Mouse (Mus musculus) neural tube, embryonic 15.5 days (tissue): ENCODE measurements around the gene Plin3. TPM values are rescaled to one million over a fixed set of nuclear protein-coding genes. Genes with fewer than 3 reads are reported as not detected.

Source experiments
- ATAC-seq: fragments of 200-750 bp; cut with Nextera tagmentation; 2 replicates; pipeline ENCODE4 v1.8.0; 2017; ENCODE audit warnings: mild to moderate bottlenecking, moderate TSS enrichment, moderate library complexity; ENCODE audit not compliant: low FRiP score
- H3K27ac ChIP-seq: fragments of 300-500 bp; sonication (generic); replicated peaks from 2 replicates; pipeline ENCODE4 v1.5.1; 2015; ENCODE audit warnings: mild to moderate bottlenecking, inconsistent platforms
- H3K27me3 ChIP-seq: fragments of 300-500 bp; sonication (generic); replicated peaks from 2 replicates; pipeline ENCODE4 v1.6.1; 2015; ENCODE audit warnings: inconsistent platforms
- H3K36me3 ChIP-seq: fragments of 300-500 bp; sonication (generic); 2 replicates; pipeline ENCODE4 v1.6.1; 2015; ENCODE audit warnings: inconsistent platforms
- H3K4me1 ChIP-seq: fragments of 300-500 bp; sonication (generic); 2 replicates; pipeline ENCODE4 v1.6.1; 2015; ENCODE audit warnings: inconsistent platforms
- H3K4me2 ChIP-seq: fragments of 300-500 bp; sonication (generic); 2 replicates; pipeline ENCODE4 v1.6.1; 2015; ENCODE audit warnings: inconsistent platforms, mild to moderate bottlenecking, moderate library complexity
- H3K4me3 ChIP-seq: fragments of 300-500 bp; sonication (generic); replicated peaks from 2 replicates; pipeline ENCODE4 v1.5.1; 2015; ENCODE audit warnings: mild to moderate bottlenecking, inconsistent platforms
- H3K9ac ChIP-seq: fragments of 300-500 bp; sonication (generic); replicated peaks from 2 replicates; pipeline ENCODE4 v1.6.1; 2015; ENCODE audit warnings: mild to moderate bottlenecking, inconsistent platforms
- H3K9me3 ChIP-seq: fragments of 300-500 bp; sonication (generic); replicated peaks from 2 replicates; pipeline ENCODE4 v1.6.1; 2016; ENCODE audit warnings: inconsistent platforms
- WGBS: fragments of 180-500 bp; shearing (Covaris S2); methylation state at CpG from one replicate; pipeline ENCODE4 v1.1.7; 2015; ENCODE audit warnings: mixed read lengths; 5-methylcytosine and 5-hydroxymethylcytosine counted together
- polyA plus RNA-seq: library from polyadenylated mRNA; unstranded; fragments of >200 nt; fragmentation: Nextera tagmentation; extraction: Ambion mirVana; gene quantifications from 2 replicates; pipeline ENCODE4 v1.2.1, GENCODE M21; 2015

The Plin3 gene
- polyA plus RNA-seq, 1 experiment from 2014 or later, result 13.2 TPM

- Histone ChIP-seq H3K4me1 (peaks cover 7% of the 10 kb centered on the region), H3K4me3 (no peak overlapping the region), H3K27ac (no peak overlapping the region), H3K27me3 (no peaks in the 10 kb centered on the region), H3K36me3 (no peaks in the 10 kb centered on the region), H3K4me2 (no peak overlapping the region), H3K9me3 (no peaks in the 10 kb centered on the region), H3K9ac (no peak overlapping the region)
- 78% methylated on average over 1 of the region's 1 CpGs for WGBS
- ATAC-seq, result no peak
These were observed 3.5 kb upstream of the Plin3 start for GRCm38 (mm10) chr17:56296201-56296600.

DNA sequence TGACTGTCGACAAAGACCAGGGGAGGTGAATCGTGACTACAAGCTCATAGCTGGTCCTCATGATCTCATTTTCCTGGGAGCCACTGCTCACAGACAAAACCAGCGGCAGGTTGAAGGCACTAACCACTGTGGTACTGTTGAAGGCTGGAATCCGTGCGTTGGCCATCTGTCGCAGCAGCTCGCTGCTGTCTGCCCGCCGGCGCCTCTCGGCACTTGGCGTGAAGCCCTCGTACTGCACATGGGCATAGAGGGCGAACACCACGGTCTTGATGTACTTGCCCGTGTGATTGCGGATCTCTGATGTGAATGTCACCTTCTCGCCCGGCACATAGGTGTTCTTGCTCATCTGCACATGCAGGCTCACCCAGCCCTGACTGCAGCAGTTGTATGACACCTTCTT, 1.6 kb upstream of the Plin3 start:
- Histone ChIP-seq H3K36me3 (no peaks in the 10 kb centered on the region), H3K9ac (no peak overlapping the region), H3K27me3 (no peaks in the 10 kb centered on the region), H3K4me2 (no peak overlapping the region), H3K9me3 (no peaks in the 10 kb centered on the region), H3K27ac (no peak overlapping the region), H3K4me3 (no peak overlapping the region), H3K4me1 (peaks cover 26% of the 10 kb centered on the region)
- no peak for ATAC-seq
- WGBS, result 88% methylated on average over 19 of the region's 19 CpGs

GRCm38 (mm10) chr17:56293291-56293690, 618 bp upstream of the Plin3 start:
- no peak overlapping the region for H3K4me2 ChIP-seq

DNA sequence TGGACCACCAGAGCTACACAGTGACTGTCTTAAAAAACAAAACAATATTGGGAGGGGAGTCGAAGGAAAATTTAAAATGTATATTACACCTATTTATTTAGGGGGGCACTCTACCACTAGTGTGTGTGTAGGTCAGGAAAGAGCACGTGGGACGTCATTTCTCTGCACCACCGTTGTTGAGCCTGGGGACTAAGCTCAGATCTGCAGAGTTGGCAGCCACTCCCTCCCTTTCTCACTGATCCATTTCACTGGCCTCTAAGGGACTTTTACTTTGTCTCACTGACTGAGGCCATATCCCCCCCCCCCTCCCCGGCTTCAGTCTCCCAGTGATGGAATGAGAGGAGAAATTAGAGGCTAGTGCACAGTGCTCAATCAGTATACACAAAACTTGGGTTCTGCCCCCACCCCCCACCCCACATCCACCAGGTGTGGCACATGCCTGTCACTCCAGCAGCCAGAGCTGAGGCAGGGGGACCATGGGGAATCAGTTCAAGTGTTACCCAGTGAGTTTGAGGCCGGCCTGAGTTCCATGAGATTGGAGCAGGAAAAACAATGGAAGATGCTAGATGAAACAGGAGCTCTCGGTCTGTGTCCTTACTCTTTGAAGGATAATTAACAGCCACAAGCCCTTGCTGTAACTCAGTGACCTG, 722 bp downstream of the Plin3 start:
- Histone ChIP-seq H3K4me3 (no peak overlapping the region), H3K9ac (no peak overlapping the region), H3K27ac (no peak overlapping the region), H3K4me1 (peaks cover 34% of the 10 kb centered on the region), H3K27me3 (no peaks in the 10 kb centered on the region), H3K9me3 (no peaks in the 10 kb centered on the region), H3K4me2 (no peak overlapping the region), H3K36me3 (no peaks in the 10 kb centered on the region)
- 0 out of 2 replicates have a peak, but pooled peaks have one; percentile 10 for ATAC-seq
- WGBS, result 57% methylated on average over 7 of the region's 7 CpGs

More at GRCm38 (mm10) chr17:56293291-56293690, 618 bp upstream of the Plin3 start:
- no peak overlapping the region for H3K27ac ChIP-seq
- 71% methylated on average over 1 of the region's 1 CpGs for WGBS
- no peaks in the 10 kb centered on the region for H3K36me3 ChIP-seq
- ATAC-seq, result no peak
- no peak overlapping the region for H3K9ac ChIP-seq
- H3K9me3 ChIP-seq, result no peaks in the 10 kb centered on the region
- H3K27me3 ChIP-seq, result no peaks in the 10 kb centered on the region
- H3K4me3 ChIP-seq, result no peak overlapping the region
- peaks cover 29% of the 10 kb centered on the region for H3K4me1 ChIP-seq

GRCm38 (mm10) chr17:56291171-56291511, 1.5 kb downstream of the Plin3 start:
- Histone ChIP-seq H3K4me2 (peak overlapping the region; percentile 52), H3K36me3 (no peaks in the 10 kb centered on the region), H3K9ac (peak overlapping the region; percentile 38; the same call in 1 of the 2 replicates), H3K4me1 (peaks cover 34% of the 10 kb centered on the region), H3K4me3 (peak overlapping the region; percentile 20), H3K27ac (peak overlapping the region; percentile 62), H3K27me3 (no peaks in the 10 kb centered on the region), H3K9me3 (no peaks in the 10 kb centered on the region)
- WGBS, result 0% methylated on average over 15 of the region's 16 CpGs
- ATAC-seq, result peak; percentile 76

DNA sequence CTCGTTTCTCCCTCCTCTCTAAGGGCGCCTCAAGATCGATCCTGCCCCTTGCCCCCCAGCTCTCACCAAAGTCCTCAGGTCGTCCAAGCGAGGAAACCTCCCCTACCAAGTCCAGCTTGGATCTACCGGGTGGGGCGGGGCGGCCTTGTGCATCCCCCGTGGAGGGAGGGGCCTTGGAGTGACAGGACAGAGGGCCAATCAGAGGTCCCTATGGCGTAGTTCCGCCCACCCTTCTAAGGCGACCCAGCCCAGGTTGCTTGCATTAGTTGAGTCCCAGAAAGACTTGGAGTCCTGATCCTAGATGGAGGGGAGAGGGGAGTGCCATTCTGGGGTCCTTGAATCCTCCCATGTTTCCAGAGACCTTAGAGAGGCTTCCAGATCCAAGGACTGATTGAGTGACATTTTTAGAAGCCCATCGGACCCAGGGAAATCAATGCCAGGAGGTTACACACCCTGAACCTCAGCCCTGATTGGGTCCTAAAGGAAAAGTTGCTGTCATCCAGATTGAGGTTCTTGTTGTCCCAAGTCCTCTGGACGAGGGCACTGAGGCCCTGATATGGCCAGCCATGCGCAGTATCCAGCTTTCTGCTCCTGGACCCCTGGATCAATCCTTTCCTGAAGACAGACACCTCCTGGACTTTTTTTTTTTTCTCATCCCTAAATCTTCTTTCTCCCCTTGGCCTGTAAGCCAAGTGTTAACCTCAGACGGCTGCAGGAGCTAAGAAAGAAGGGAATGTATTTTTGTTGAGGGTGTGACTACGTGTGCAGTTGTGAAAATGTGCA, 2.1 kb downstream of the Plin3 start:
- H3K9me3 ChIP-seq, result no peaks in the 10 kb centered on the region
- peak overlapping the region; percentile 33; the same call in 1 of the 2 replicates for H3K9ac ChIP-seq
- peak overlapping the region; percentile 52 for H3K4me2 ChIP-seq
- H3K36me3 ChIP-seq, result no peaks in the 10 kb centered on the region
- WGBS, result 5% methylated on average over 17 of the region's 17 CpGs
- H3K4me3 ChIP-seq, result peak overlapping the region; percentile 36
- ATAC-seq, result peak; percentile 43
- H3K27ac ChIP-seq, result peak overlapping the region; percentile 62
- peaks cover 34% of the 10 kb centered on the region for H3K4me1 ChIP-seq
- H3K27me3 ChIP-seq, result no peaks in the 10 kb centered on the region

GRCm38 (mm10) chr17:56289371-56290331, 3.0 kb downstream of the Plin3 start:
- Histone ChIP-seq H3K4me2 (peak overlapping the region; percentile 52), H3K4me1 (peaks cover 34% of the 10 kb centered on the region), H3K27me3 (no peaks in the 10 kb centered on the region), H3K27ac (peak overlapping the region; percentile 58), H3K36me3 (no peaks in the 10 kb centered on the region), H3K4me3 (peak overlapping the region; percentile 36), H3K9me3 (no peaks in the 10 kb centered on the region), H3K9ac (peak overlapping the region; percentile 33; the same call in 1 of the 2 replicates)
- 9% methylated on average over 23 of the region's 23 CpGs for WGBS
- ATAC-seq, result no peak; the same call in 1 of the 2 replicates

- H3K4me3 ChIP-seq, result no peak overlapping the region
- peak overlapping the region; percentile 52 for H3K4me2 ChIP-seq
- H3K9me3 ChIP-seq, result no peaks in the 10 kb centered on the region
- peak overlapping the region; percentile 58; the same call in 1 of the 2 replicates for H3K27ac ChIP-seq
- H3K27me3 ChIP-seq, result no peaks in the 10 kb centered on the region
- ATAC-seq, result no peak
- 63% methylated on average over 3 of the region's 3 CpGs for WGBS
- no peaks in the 10 kb centered on the region for H3K36me3 ChIP-seq
- peaks cover 34% of the 10 kb centered on the region for H3K4me1 ChIP-seq
- no peak overlapping the region for H3K9ac ChIP-seq
These were observed 3.8 kb downstream of the Plin3 start for GRCm38 (mm10) chr17:56288866-56289265.

DNA sequence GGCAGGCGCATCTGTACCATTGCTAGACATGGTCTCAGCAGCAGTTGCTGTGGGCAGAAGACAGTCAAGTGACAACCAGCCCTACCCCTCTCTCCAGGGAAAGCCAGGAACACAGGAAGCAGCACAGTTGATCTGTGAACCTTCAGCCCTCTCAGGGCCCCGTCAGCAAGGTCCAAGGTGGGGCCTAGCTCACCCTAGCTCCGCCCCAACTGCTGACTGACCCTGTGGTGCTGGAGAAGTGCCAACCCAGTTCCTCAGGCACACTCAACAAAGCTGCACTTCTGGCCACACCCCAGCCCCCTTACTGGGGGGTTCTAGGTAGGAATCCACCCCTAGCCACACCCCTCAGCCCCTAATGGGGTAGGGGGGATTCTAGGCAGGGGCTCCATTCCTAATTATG, 4.8 kb downstream of the Plin3 start:
- no peaks in the 10 kb centered on the region for H3K36me3 ChIP-seq
- peak overlapping the region; percentile 6; the same call in 1 of the 2 replicates for H3K4me2 ChIP-seq
- H3K9me3 ChIP-seq, result no peaks in the 10 kb centered on the region
- no peak overlapping the region for H3K27ac ChIP-seq
- H3K4me3 ChIP-seq, result no peak overlapping the region
- peaks cover 34% of the 10 kb centered on the region for H3K4me1 ChIP-seq
- no peak overlapping the region for H3K9ac ChIP-seq
- no peaks in the 10 kb centered on the region for H3K27me3 ChIP-seq
- WGBS, result 68% methylated on average over 3 of the region's 3 CpGs
- ATAC-seq, result no peak

- no peak overlapping the region for H3K27ac ChIP-seq
- H3K9ac ChIP-seq, result no peak overlapping the region
- no peaks in the 10 kb centered on the region for H3K9me3 ChIP-seq
- no peaks in the 10 kb centered on the region for H3K27me3 ChIP-seq
- WGBS, result 96% methylated on average over 11 of the region's 11 CpGs
- no peaks in the 10 kb centered on the region for H3K36me3 ChIP-seq
- no peak for ATAC-seq
- H3K4me1 ChIP-seq, result peaks cover 25% of the 10 kb centered on the region
- no peak overlapping the region for H3K4me2 ChIP-seq
- H3K4me3 ChIP-seq, result no peak overlapping the region
These were observed 6.7 kb downstream of the Plin3 start for GRCm38 (mm10) chr17:56285995-56286394.

DNA sequence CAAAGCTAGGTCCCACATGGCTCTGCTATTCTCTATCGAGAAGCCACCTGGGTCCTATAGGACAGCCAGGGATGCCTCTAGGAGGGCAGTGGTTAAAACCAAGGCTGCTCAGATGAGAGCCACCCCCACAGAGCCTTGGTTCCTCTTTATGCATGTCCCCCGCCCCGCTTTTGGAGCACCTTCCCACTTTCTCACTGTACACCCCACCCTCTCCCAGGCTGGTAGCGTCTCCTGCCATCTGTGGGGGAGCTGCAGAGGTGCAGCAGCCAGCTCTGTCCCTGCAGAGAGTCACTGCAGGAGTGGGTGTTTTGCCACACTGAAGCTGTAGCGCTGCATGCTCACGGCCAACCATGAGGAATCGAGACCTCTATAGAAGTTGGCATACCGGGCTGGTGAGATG, 9.4 kb downstream of the Plin3 start:
- H3K36me3 ChIP-seq, result no peaks in the 10 kb centered on the region
- no peak for ATAC-seq
- no peak overlapping the region for H3K9ac ChIP-seq
- H3K27me3 ChIP-seq, result no peaks in the 10 kb centered on the region
- H3K4me1 ChIP-seq, result peaks cover 6% of the 10 kb centered on the region
- WGBS, result 91% methylated on average over 8 of the region's 8 CpGs
- H3K4me2 ChIP-seq, result no peak overlapping the region
- no peak overlapping the region for H3K27ac ChIP-seq
- H3K9me3 ChIP-seq, result no peaks in the 10 kb centered on the region
- no peak overlapping the region for H3K4me3 ChIP-seq
